Mouse (Mus musculus) mouse embryonic stem cell (cell line): ENCODE measurements around the gene Thg1l.

Experiments
- in situ Hi-C, 2 experiments: fragments of 300-500 bp; cut with MboI; formaldehyde crosslinking; loops; 1 replicate in 1 of 2; 3 replicates in 1 of 2; pipeline ENCODE4 v1.14.3; 2019 to 2020; ENCODE audit warnings: low sequenced_read_pairs in 2 of 2, low pct_unique_long_range_greater_than_20kb in 1 of 2, mixed read lengths in 1 of 2; ENCODE audit not compliant: unreplicated experiment in 1 of 2

The Thg1l gene

GRCm38 (mm10) chr11:45937478-45937877, 17.8 kb downstream of the Thg1l start:
- in situ Hi-C loops = no loop called here

GRCm38 (mm10) chr11:45932771-45933170, 22.5 kb downstream of the Thg1l start:
- in situ Hi-C loops = no loop called here

- in situ Hi-C loops = no loop called here
Measured at GRCm38 (mm10) chr11:45929541-45929940, 25.8 kb downstream of the Thg1l start.

GRCm38 (mm10) chr11:45927456-45927855, 27.8 kb downstream of the Thg1l start:
- in situ Hi-C loops = no loop called here

GRCm38 (mm10) chr11:45926640-45927082, 28.6 kb downstream of the Thg1l start:
- in situ Hi-C loops = no loop called here

- in situ Hi-C loops = no loop called here
Measured at GRCm38 (mm10) chr11:45925436-45925835, 29.9 kb downstream of the Thg1l start.

- in situ Hi-C loops = no loop called here
Measured at GRCm38 (mm10) chr11:45921480-45921898, 33.8 kb downstream of the Thg1l start.

GRCm38 (mm10) chr11:45921026-45921425, 34.3 kb downstream of the Thg1l start:
- in situ Hi-C loops = no loop called here

- in situ Hi-C loops = no loop called here
Measured at GRCm38 (mm10) chr11:45918836-45919235, 36.5 kb downstream of the Thg1l start.

GRCm38 (mm10) chr11:45918018-45918417, 37.3 kb downstream of the Thg1l start:
- in situ Hi-C loops = no loop called here

GRCm38 (mm10) chr11:45916196-45916595, 39.1 kb downstream of the Thg1l start:
- in situ Hi-C loops = no loop called here

- in situ Hi-C loops = no loop called here
Measured at GRCm38 (mm10) chr11:45910701-45911100, 44.6 kb downstream of the Thg1l start.

- in situ Hi-C loops = no loop called here
Measured at GRCm38 (mm10) chr11:45908894-45909293, 46.4 kb downstream of the Thg1l start.

GRCm38 (mm10) chr11:45908070-45908469, 47.2 kb downstream of the Thg1l start:
- in situ Hi-C loops = no loop called here

- in situ Hi-C loops = no loop called here
Measured at GRCm38 (mm10) chr11:45907301-45907700, 48.0 kb downstream of the Thg1l start.

GRCm38 (mm10) chr11:45906109-45906786, 49.0 kb downstream of the Thg1l start:
- in situ Hi-C loops = no loop called here

GRCm38 (mm10) chr11:45900233-45901015, 54.9 kb downstream of the Thg1l start:
- in situ Hi-C loops = no loop called here

- in situ Hi-C loops = no loop called here
Measured at GRCm38 (mm10) chr11:45897392-45897791, 57.9 kb downstream of the Thg1l start.
